Mouse (Mus musculus) heart, adult 2 months (tissue): Measurements from ENCODE around the gene Myh7.
A peak's percentile ranks its signal among the peaks of the same experiment; 100 is the strongest.

ENCODE experiments used
- CTCF ChIP-seq: fragments of 200-600 bp; IDR thresholded peaks from 2 replicates; pipeline ENCODE4 v1.8.1; 2022; ENCODE audit warnings: antibody characterized with exemption, mild to moderate bottlenecking, moderate library complexity
- EP300 ChIP-seq: fragments of 200-500 bp; IDR thresholded peaks from 2 replicates; pipeline ENCODE4 v1.6.1; 2011; ENCODE audit warnings: low read depth, low read length, control low read depth; ENCODE audit not compliant: insufficient read depth

DNA sequence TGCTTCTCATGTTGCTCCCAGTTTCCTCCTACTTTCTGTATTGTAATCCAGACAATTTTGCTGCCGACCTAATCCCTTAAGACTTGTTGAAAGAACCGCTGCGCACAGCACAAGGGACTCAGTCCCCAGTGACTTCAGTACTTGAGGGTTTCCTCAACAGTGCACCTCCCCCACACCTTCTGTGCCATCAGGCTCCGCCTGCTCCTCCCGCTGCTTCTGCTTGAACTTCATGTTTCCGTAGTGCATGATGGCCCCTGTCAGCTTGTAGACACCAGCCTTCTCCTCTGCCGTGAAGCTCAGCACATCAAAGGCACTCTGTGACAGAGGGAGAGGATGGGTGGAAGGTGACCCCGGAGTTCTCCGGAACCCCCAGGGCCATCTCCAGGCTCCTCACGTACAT lies 33.7 kb downstream of the Myh7 start:
- TF ChIP-seq EP300 = peak; percentile 33; the same call in 1 of the 2 replicates
- TF ChIP-seq CTCF = no peak
